Mouse (Mus musculus) limb, embryonic 14.5 days (tissue): ENCODE data around the gene Chst5. TPM values are rescaled to one million over a fixed set of nuclear protein-coding genes. Genes with fewer than 3 reads are reported as not detected.

Source experiments
- ATAC-seq: fragments of 200-750 bp; cut with Nextera tagmentation; 2 replicates; pipeline ENCODE4 v1.8.0; 2017; ENCODE audit warnings: low read depth, moderate number of reproducible peaks, moderate TSS enrichment; ENCODE audit not compliant: low FRiP score
- DNase-seq: peaks from one replicate; pipeline ENCODE4 v3.0.0-alpha.2; 2015; ENCODE audit warnings: low spot score
- H3K27ac ChIP-seq: fragments of 300-500 bp; sonication (generic); replicated peaks from 2 replicates; pipeline ENCODE4 v1.5.1; 2014; ENCODE audit warnings: low read depth, mild to moderate bottlenecking, low read length, moderate library complexity, mixed read lengths
- H3K27me3 ChIP-seq: fragments of 300-500 bp; sonication (generic); 2 replicates; pipeline ENCODE4 v1.6.1; 2014; ENCODE audit warnings: low read length, mixed read lengths; ENCODE audit not compliant: control insufficient read depth, insufficient read depth
- H3K36me3 ChIP-seq: fragments of 300-500 bp; sonication (generic); 2 replicates; pipeline ENCODE4 v1.6.1; 2014; ENCODE audit warnings: mild to moderate bottlenecking, low read length, moderate library complexity, mixed read lengths; ENCODE audit not compliant: control insufficient read depth, insufficient read depth
- H3K4me1 ChIP-seq: fragments of 300-500 bp; sonication (generic); 2 replicates; pipeline ENCODE4 v1.6.1; 2014; ENCODE audit warnings: antibody characterized with exemption, low read length, mixed read lengths; ENCODE audit not compliant: control insufficient read depth, insufficient read depth
- H3K4me2 ChIP-seq: fragments of 300-500 bp; sonication (generic); replicated peaks from 2 replicates; pipeline ENCODE4 v1.6.1; 2014; ENCODE audit warnings: low read depth, mild to moderate bottlenecking, low read length, moderate library complexity; ENCODE audit not compliant: severe bottlenecking
- H3K4me3 ChIP-seq: fragments of 300-500 bp; sonication (generic); replicated peaks from 2 replicates; pipeline ENCODE4 v1.5.1; 2014; ENCODE audit warnings: low read length
- H3K9ac ChIP-seq: fragments of 300-500 bp; sonication (generic); 2 replicates; pipeline ENCODE4 v1.6.1; 2014; ENCODE audit warnings: mild to moderate bottlenecking, low read depth, low read length, moderate library complexity; ENCODE audit not compliant: severe bottlenecking
- H3K9me3 ChIP-seq: fragments of 300-500 bp; sonication (generic); 2 replicates; pipeline ENCODE4 v1.6.1; 2016; ENCODE audit warnings: low read length; ENCODE audit not compliant: control insufficient read depth
- POLR2A ChIP-seq: fragments of 200-500 bp; IDR thresholded peaks from 2 replicates; pipeline ENCODE4 v1.8.0; 2012; ENCODE audit warnings: inconsistent platforms, mild to moderate bottlenecking, moderate library complexity, borderline replicate concordance; ENCODE audit not compliant: insufficient read depth, insufficient read length; ENCODE audit errors: extremely low read depth
- WGBS: fragments of 180-500 bp; shearing (Covaris S2); extraction: QIAGEN DNeasy Blood & Tissue Kit; methylation state at CpG from one replicate; pipeline ENCODE4 v1.1.7; 2014; 5-methylcytosine and 5-hydroxymethylcytosine counted together
- polyA plus RNA-seq, 2 experiments: library from polyadenylated mRNA; depleted of rRNA in 1 of 2; stranded (reverse) in 1 of 2; unstranded in 1 of 2; fragments of >200 nt; fragmentation: Nextera tagmentation in 1 of 2; extraction: Ambion mirVana in 1 of 2; gene quantifications; 2 replicates each; pipeline versions ENCODE4 v1.2.1 to v1.2.3; 2012 to 2014

Chst5 gene
- polyA plus RNA-seq, 2 experiments: 11.7 to 12.2 TPM

DNA sequence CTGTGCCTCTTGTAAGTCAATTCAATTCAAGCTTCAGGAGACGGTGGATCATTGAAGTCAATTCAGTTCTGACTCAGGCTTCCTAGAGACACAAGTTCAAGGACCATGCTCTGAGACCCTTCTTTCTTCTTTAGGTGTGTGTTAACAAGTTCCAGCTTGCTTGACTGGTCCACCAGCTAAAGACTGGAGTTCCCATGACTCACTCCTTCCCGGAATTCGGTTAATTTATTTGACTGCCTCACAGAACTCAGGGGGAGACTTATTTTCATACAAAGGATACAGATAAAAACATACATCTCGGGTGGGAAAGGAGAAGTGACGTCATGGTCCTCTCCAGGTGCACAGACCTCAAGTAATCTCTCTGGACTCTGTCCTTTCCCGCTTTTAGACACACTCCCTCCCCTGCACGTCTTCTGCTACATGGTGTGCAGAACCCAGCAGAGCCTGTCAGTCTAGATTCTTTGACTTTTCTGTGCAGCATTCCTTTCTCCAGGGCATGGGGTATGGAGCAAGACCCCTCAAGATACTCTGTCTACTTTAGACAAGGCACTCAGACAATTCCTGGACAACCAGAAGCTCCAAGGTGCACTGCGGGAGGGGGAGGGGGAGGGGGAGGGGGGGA, 4.6 kb downstream of the Chst5 start:
- H3K36me3 ChIP-seq: no peaks in the 10 kb centered on the region
- WGBS: 49% methylated on average over 8 of the region's 8 CpGs
- no peak for ATAC-seq

GRCm38 (mm10) chr8:111902080-111902479, 8.2 kb downstream of the Chst5 start:
- H3K4me1 ChIP-seq: 0 out of 2 replicates have a peak, but pooled peaks cover 4% of the 10 kb centered on the region
- no peak overlapping the region for H3K4me3 ChIP-seq
- H3K27ac ChIP-seq: no peak overlapping the region
- H3K4me2 ChIP-seq: no peak overlapping the region
- WGBS: 23% methylated on average over 5 of the region's 5 CpGs
- peak; percentile 83 for ATAC-seq
- H3K27me3 ChIP-seq: no peaks in the 10 kb centered on the region
- peak; percentile 45 for DNase-seq
- no peak overlapping the region for H3K9ac ChIP-seq
- H3K9me3 ChIP-seq: no peaks in the 10 kb centered on the region
- TF ChIP-seq POLR2A: no peak
- H3K36me3 ChIP-seq: no peaks in the 10 kb centered on the region

More for the DNA sequence above, 4.6 kb downstream of the Chst5 start:
- peak; percentile 44 for DNase-seq
- H3K27me3 ChIP-seq: peaks cover 5% of the 10 kb centered on the region; the same call in 1 of the 2 replicates
- no peak overlapping the region for H3K4me3 ChIP-seq
- no peak for TF ChIP-seq POLR2A
- H3K9ac ChIP-seq: no peak overlapping the region
- H3K4me2 ChIP-seq: no peak overlapping the region
- H3K9me3 ChIP-seq: no peaks in the 10 kb centered on the region
- peak overlapping the region; percentile 59 for H3K27ac ChIP-seq
- peaks cover 17% of the 10 kb centered on the region for H3K4me1 ChIP-seq

GRCm38 (mm10) chr8:111898586-111898985, 11.7 kb downstream of the Chst5 start:
- TF ChIP-seq POLR2A: no peak
- DNase-seq (no peak), ATAC-seq (no peak)
- Histone ChIP-seq H3K4me2 (no peak overlapping the region), H3K27ac (no peak overlapping the region), H3K9ac (no peak overlapping the region), H3K4me3 (no peak overlapping the region), H3K9me3 (no peaks in the 10 kb centered on the region), H3K4me1 (no peaks in the 10 kb centered on the region), H3K27me3 (no peaks in the 10 kb centered on the region), H3K36me3 (no peaks in the 10 kb centered on the region)
- 35% methylated on average over 10 of the region's 10 CpGs for whole genome bisulfite sequencing

DNA sequence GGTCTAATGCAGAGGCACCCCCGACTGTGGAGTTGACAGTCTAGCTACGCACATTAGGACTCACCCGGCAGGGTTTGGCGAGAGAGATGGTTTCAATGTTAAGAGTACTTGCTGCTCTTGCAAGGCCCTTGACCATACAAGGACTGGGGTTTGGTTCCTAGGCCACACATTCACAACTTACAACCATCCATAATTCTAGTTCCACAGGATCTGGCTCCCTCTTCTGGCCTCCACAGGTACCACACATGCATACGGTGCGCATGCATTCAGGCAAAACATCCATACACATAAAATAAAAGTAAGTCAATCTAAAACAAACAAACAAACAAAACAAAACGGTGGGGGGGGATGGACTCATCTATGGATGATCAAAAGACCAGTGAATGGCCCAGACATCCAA, 15.3 kb downstream of the Chst5 start:
- WGBS: 85% methylated on average over 7 of the region's 7 CpGs

DNA sequence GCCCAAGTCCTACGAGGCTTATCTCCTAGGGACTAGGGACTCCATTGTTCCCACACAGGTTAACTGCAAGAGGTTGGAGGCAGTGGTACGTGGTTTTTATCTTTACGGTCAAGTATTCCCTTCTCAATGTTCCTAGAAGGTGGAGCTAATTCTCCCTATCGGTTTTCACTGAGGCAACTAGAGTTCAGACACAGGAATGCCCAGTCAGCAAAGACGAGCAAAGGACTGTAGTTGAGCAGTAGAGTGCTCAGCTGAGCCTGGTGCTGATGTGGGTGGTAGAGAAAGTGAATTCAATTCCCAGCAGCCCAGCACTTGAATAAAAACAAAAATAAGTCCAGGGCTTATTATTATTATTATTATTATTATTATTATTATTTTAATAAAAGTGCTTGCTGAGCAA, 17.6 kb downstream of the Chst5 start:
- Histone ChIP-seq H3K9ac (no peak overlapping the region), H3K4me1 (peaks cover 12% of the 10 kb centered on the region), H3K36me3 (no peaks in the 10 kb centered on the region), H3K27me3 (peaks cover 30% of the 10 kb centered on the region), H3K4me2 (no peak overlapping the region), H3K9me3 (no peaks in the 10 kb centered on the region), H3K27ac (no peak overlapping the region), H3K4me3 (no peak overlapping the region)
- 56% methylated on average over 5 of the region's 5 CpGs for WGBS
- no peak for ATAC-seq
- DNase-seq: no peak
- no peak for TF ChIP-seq POLR2A

More for the DNA sequence above, 15.3 kb downstream of the Chst5 start:
- no peak for DNase-seq
- no peak for ATAC-seq
- Histone ChIP-seq H3K9ac (no peak overlapping the region), H3K4me1 (peaks cover 6% of the 10 kb centered on the region; the same call in 1 of the 2 replicates), H3K4me2 (no peak overlapping the region), H3K36me3 (no peaks in the 10 kb centered on the region), H3K4me3 (no peak overlapping the region), H3K27ac (no peak overlapping the region), H3K27me3 (peaks cover 20% of the 10 kb centered on the region), H3K9me3 (no peaks in the 10 kb centered on the region)
- no peak for TF ChIP-seq POLR2A
